Mouse (Mus musculus): Measurements from ENCODE around the gene Zfp72. TPM values are rescaled to one million over a fixed set of nuclear protein-coding genes. Genes with fewer than 3 reads are reported as not detected.

Gene Zfp72
- 0.26 and 0.47 TPM in 2 replicates for polyA plus RNA-seq (2012; rRNA removed)

GRCm38 (mm10) chr13:74390371-74390990 lies at the start of gene Zfp72:
Gene Zfp72 (minus strand): TSS chr13:74390836.
- H3K36me3 ChIP-seq (ENCODE audit: control insufficient read depth, insufficient read depth, low read length) = no peaks in the 10 kb centered on the region
- H3K4me1 ChIP-seq (ENCODE audit: control insufficient read depth, insufficient read depth, low read length) = no peaks in the 10 kb centered on the region
- peak within 1 kb of the TSS; percentile 84 for H3K4me3 ChIP-seq (ENCODE audit: insufficient read depth, low read depth, low read length)
- WGBS = under 1% methylated on average over 14 of the region's 14 CpGs
- H3K27ac ChIP-seq (ENCODE audit: insufficient read depth, low read depth, low read length) = no peak within 1 kb of the TSS
- TF ChIP-seq CTCF (conservative IDR thresholded peaks at IDR 0.05; ENCODE audit: insufficient read depth, insufficient read length, low read depth, low read length) (no peak), POLR2A (IDR thresholded peaks at IDR 0.05; ENCODE audit: low read depth, low read length) (no peak)
- DNase-seq = peak; percentile 88
- no peaks in the 10 kb centered on the region for H3K27me3 ChIP-seq (replicated peaks; ENCODE audit: control insufficient read depth, insufficient read depth, low read length)

- Histone ChIP-seq H3K36me3 (ENCODE audit: control insufficient read depth, insufficient read depth, low read length) (peaks cover 2% of the 10 kb centered on the region; the same call in 1 of the 2 replicates), H3K4me3 (ENCODE audit: insufficient read depth, low read depth, low read length) (no peak overlapping the region), H3K4me1 (ENCODE audit: control insufficient read depth, insufficient read depth, low read length) (no peaks in the 10 kb centered on the region), H3K27ac (ENCODE audit: insufficient read depth, low read depth, low read length) (no peak overlapping the region), H3K27me3 (replicated peaks; ENCODE audit: control insufficient read depth, insufficient read depth, low read length) (no peaks in the 10 kb centered on the region)
- no peak for DNase-seq
- 27% methylated on average over 19 of the region's 19 CpGs for WGBS
- TF ChIP-seq CTCF (conservative IDR thresholded peaks at IDR 0.05; ENCODE audit: insufficient read depth, insufficient read length, low read depth, low read length) (no peak), POLR2A (IDR thresholded peaks at IDR 0.05; ENCODE audit: low read depth, low read length) (no peak)
Measured at GRCm38 (mm10) chr13:74439895-74440294, 49.3 kb upstream of the Zfp72 start.

DNA sequence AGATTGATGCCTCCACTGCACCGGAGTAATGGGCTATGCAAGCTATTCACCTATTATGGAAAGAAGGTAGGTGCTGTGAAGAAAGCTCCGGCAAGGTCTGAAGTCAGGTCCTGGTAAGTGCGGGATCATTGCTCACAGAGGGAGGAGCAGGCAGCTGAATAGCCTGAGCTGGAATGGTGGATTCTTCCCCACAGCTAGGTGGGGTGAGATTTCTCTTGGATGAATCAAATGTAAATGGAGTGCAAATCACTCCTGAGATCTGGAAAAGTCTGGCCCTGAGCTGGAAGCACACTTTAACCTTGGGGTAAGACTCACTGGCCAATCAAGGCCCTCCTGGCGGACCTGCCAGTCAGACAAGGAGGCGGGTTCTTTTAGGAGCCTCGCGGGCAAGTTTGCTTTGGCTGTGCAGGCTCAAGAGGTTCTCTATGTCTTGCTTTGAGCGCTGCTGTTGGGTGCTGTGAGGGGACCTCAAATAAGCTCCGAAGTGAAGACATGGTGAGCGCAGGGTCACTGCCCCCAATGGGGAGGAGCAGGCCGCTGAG lies 8.7 kb upstream of the Zfp72 start, which contains the start of gene Ftl1-ps1:
Ftl1-ps1 (plus strand) TSS at position 397 of the 542 bp plus-strand sequence.
- no peaks in the 10 kb centered on the region for H3K27me3 ChIP-seq (replicated peaks; ENCODE audit: control insufficient read depth, insufficient read depth, low read length)
- DNase-seq = peak; percentile 15
- no peaks in the 10 kb centered on the region for H3K36me3 ChIP-seq (ENCODE audit: control insufficient read depth, insufficient read depth, low read length)
- H3K4me3 ChIP-seq (ENCODE audit: insufficient read depth, low read depth, low read length) = no peak within 1 kb of the TSS
- no peak for TF ChIP-seq POLR2A (IDR thresholded peaks at IDR 0.05; ENCODE audit: low read depth, low read length)
- TF ChIP-seq CTCF (conservative IDR thresholded peaks at IDR 0.05; ENCODE audit: insufficient read depth, insufficient read length, low read depth, low read length) = no peak
- H3K27ac ChIP-seq (ENCODE audit: insufficient read depth, low read depth, low read length) = no peak within 1 kb of the TSS
- H3K4me1 ChIP-seq (ENCODE audit: control insufficient read depth, insufficient read depth, low read length) = no peaks in the 10 kb centered on the region
- WGBS = 14% methylated on average over 11 of the region's 11 CpGs

GRCm38 (mm10) chr13:74391156-74391555 lies 520 bp upstream of the Zfp72 start:
- 74% methylated on average over 2 of the region's 2 CpGs for WGBS

DNA sequence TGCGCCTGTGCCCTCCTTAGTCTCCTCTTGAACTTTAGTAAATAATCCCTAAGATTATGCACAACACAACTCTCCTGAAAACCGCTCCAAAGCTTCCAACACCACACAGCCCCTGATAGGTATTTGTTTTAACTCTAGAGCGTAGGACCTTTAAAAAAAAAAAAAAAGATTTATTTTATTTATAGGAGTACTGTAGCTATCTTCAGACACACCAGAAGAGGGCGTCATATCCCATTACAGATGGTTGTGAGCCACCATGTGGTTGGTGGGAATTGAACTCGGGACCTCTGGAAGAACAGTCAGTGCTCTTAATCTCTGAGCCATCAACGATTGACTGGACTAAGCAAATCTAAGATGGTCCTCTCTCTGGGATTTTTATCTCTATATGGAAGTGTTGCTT lies 906 bp downstream of the Zfp72 start:
- Histone ChIP-seq H3K4me1 (ENCODE audit: control insufficient read depth, insufficient read depth, low read length) (no peaks in the 10 kb centered on the region), H3K27me3 (replicated peaks; ENCODE audit: control insufficient read depth, insufficient read depth, low read length) (no peaks in the 10 kb centered on the region), H3K4me3 (ENCODE audit: insufficient read depth, low read depth, low read length) (no peak overlapping the region), H3K36me3 (ENCODE audit: control insufficient read depth, insufficient read depth, low read length) (no peaks in the 10 kb centered on the region), H3K27ac (ENCODE audit: insufficient read depth, low read depth, low read length) (no peak overlapping the region)
- TF ChIP-seq POLR2A (IDR thresholded peaks at IDR 0.05; ENCODE audit: low read depth, low read length) = no peak
- no peak for TF ChIP-seq CTCF (conservative IDR thresholded peaks at IDR 0.05; ENCODE audit: insufficient read depth, insufficient read length, low read depth, low read length)
- no peak for DNase-seq
- 56% methylated on average over 6 of the region's 6 CpGs for WGBS

More at GRCm38 (mm10) chr13:74391156-74391555, 520 bp upstream of the Zfp72 start:
- Histone ChIP-seq H3K36me3 (ENCODE audit: control insufficient read depth, insufficient read depth, low read length) (no peaks in the 10 kb centered on the region), H3K4me1 (ENCODE audit: control insufficient read depth, insufficient read depth, low read length) (no peaks in the 10 kb centered on the region), H3K27me3 (replicated peaks; ENCODE audit: control insufficient read depth, insufficient read depth, low read length) (no peaks in the 10 kb centered on the region), H3K4me3 (ENCODE audit: insufficient read depth, low read depth, low read length) (no peak overlapping the region), H3K27ac (ENCODE audit: insufficient read depth, low read depth, low read length) (no peak overlapping the region)
- no peak for DNase-seq
- TF ChIP-seq POLR2A (IDR thresholded peaks at IDR 0.05; ENCODE audit: low read depth, low read length) = no peak
- no peak for TF ChIP-seq CTCF (conservative IDR thresholded peaks at IDR 0.05; ENCODE audit: insufficient read depth, insufficient read length, low read depth, low read length)

DNA sequence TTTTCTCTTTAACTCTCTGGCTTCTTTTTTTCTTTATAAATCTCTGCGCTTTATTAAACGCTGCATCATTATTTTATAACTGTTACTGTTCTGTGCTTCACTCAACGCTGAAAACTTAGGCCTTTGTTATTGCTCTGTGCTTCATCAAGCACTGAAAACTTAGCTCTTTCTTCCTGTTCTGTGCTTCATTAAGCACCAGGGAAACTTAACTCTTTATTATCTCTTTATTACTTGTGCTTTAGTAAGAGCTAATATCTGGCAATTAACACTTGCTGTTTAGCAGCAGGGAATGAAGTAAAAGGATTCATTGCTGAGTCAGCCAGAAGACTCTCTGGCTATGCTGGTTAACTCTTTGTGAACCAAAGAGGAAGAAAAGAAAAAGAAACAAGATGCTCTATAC lies 8.3 kb downstream of the Zfp72 start:
- no peak for DNase-seq
- 33% methylated on average over 3 of the region's 3 CpGs for WGBS

DNA sequence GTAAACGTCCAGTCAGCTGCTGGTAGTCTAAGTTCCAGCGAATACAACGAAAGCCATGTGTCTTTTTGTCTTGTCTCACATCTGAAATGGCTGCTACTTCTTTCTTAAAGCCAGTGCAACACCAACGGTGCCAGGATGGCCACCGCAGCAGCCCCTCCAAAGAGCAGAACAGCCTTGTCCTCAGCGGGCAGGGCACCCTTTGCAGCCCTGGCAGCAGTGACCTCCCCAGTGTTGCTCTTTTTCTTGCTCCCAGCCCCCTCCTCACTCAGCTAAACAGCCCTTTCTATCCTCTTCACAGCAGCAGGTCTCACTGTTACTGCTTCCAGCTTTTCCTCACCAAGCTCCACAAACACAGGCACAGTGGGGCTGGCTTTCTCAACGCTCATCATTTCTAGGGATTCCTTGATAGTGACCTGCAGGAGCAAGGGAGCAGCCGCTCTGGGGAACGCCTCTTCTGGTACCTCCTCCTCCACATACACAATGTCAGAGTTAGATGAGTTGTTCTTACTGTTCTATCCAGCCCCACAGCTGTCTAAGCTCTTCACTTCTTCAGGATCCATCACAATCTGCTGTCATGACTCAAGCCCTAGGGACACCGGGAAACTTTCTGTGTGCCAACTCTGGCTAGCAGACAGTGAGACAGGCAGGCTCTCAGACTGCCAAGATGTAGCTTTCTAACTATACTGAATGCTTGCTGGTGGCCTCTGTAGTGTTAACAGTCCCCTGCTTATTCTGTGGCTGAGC lies 8.9 kb downstream of the Zfp72 start:
- DNase-seq = no peak
- 48% methylated on average over 10 of the region's 10 CpGs for WGBS
- no peak for TF ChIP-seq POLR2A (IDR thresholded peaks at IDR 0.05; ENCODE audit: low read depth, low read length)
- no peak for TF ChIP-seq CTCF (conservative IDR thresholded peaks at IDR 0.05; ENCODE audit: insufficient read depth, insufficient read length, low read depth, low read length)
- Histone ChIP-seq H3K27me3 (replicated peaks; ENCODE audit: control insufficient read depth, insufficient read depth, low read length) (no peaks in the 10 kb centered on the region), H3K36me3 (ENCODE audit: control insufficient read depth, insufficient read depth, low read length) (no peaks in the 10 kb centered on the region), H3K4me3 (ENCODE audit: insufficient read depth, low read depth, low read length) (no peak overlapping the region), H3K27ac (ENCODE audit: insufficient read depth, low read depth, low read length) (no peak overlapping the region), H3K4me1 (ENCODE audit: control insufficient read depth, insufficient read depth, low read length) (no peaks in the 10 kb centered on the region)

More for the DNA sequence above, 8.3 kb downstream of the Zfp72 start:
- no peaks in the 10 kb centered on the region for H3K27me3 ChIP-seq (replicated peaks; ENCODE audit: control insufficient read depth, insufficient read depth, low read length)
- no peak overlapping the region for H3K4me3 ChIP-seq (ENCODE audit: insufficient read depth, low read depth, low read length)
- no peaks in the 10 kb centered on the region for H3K4me1 ChIP-seq (ENCODE audit: control insufficient read depth, insufficient read depth, low read length)
- TF ChIP-seq POLR2A (IDR thresholded peaks at IDR 0.05; ENCODE audit: low read depth, low read length) (no peak), CTCF (conservative IDR thresholded peaks at IDR 0.05; ENCODE audit: insufficient read depth, insufficient read length, low read depth, low read length) (no peak)
- H3K36me3 ChIP-seq (ENCODE audit: control insufficient read depth, insufficient read depth, low read length) = no peaks in the 10 kb centered on the region
- no peak overlapping the region for H3K27ac ChIP-seq (ENCODE audit: insufficient read depth, low read depth, low read length)
